Mouse (Mus musculus) liver, postnatal 0 days (tissue): ENCODE measurements around the gene Mt3.

Source experiments
- CTCF ChIP-seq: sonication (generic); IDR thresholded peaks from 2 replicates; pipeline ENCODE4 v1.5.1; 2016; ENCODE audit warnings: antibody characterized with exemption, low read depth
- EP300 ChIP-seq: IDR thresholded peaks from 2 replicates; pipeline ENCODE4 v1.6.1; 2016; ENCODE audit warnings: antibody characterized with exemption, low read depth, mild to moderate bottlenecking

GRCm38 (mm10) chr8:94136933-94137332 lies 15.5 kb upstream of the Mt3 start, which contains the start of gene Mt4:
- TF ChIP-seq EP300, result no peak
- TF ChIP-seq CTCF, result no peak
